Mouse (Mus musculus) erythroblast, embryonic 14.5 days (primary cell): ENCODE data around the gene Slc1a2. TPM values are rescaled to one million over a fixed set of nuclear protein-coding genes. Genes with fewer than 3 reads are reported as not detected.

Experiments used
- H3K27me3 ChIP-seq: 2 replicates; pipeline ENCODE4 v1.6.1; 2012; ENCODE audit warnings: inconsistent platforms; ENCODE audit not compliant: control insufficient read depth
- H3K36me3 ChIP-seq: 2 replicates; pipeline ENCODE4 v1.6.1; 2012; ENCODE audit warnings: mild to moderate bottlenecking, inconsistent platforms; ENCODE audit not compliant: control insufficient read depth
- H3K4me1 ChIP-seq: 2 replicates; pipeline ENCODE4 v1.6.1; 2012; ENCODE audit warnings: inconsistent platforms; ENCODE audit not compliant: control insufficient read depth
- H3K4me3 ChIP-seq: replicated peaks from 2 replicates; pipeline ENCODE3; 2012; ENCODE audit warnings: moderate library complexity, mild to moderate bottlenecking, inconsistent platforms
- H3K9me3 ChIP-seq: 2 replicates; pipeline ENCODE4 v1.6.1; 2012; ENCODE audit warnings: low read length, inconsistent platforms, mixed read lengths; ENCODE audit not compliant: control insufficient read depth
- GATA1 ChIP-seq: IDR thresholded peaks from 2 replicates; pipeline ENCODE4 v1.6.1; 2012; ENCODE audit warnings: low read length, inconsistent platforms, mixed read lengths
- TAL1 ChIP-seq: IDR thresholded peaks from 3 replicates; pipeline ENCODE4 v1.6.1; 2012; ENCODE audit warnings: low read length, inconsistent platforms, mixed read lengths
- polyA plus RNA-seq: library from polyadenylated mRNA; stranded (reverse); fragments of >175 nt; gene quantifications from 2 replicates; pipeline ENCODE4 v1.2.3, GENCODE M21; 2012

The Slc1a2 gene
- polyA plus RNA-seq, 1 experiment, result not detected

GRCm38 (mm10) chr2:102831547-102831946 lies 173.1 kb downstream of the Slc1a2 start:
- H3K9me3 ChIP-seq, result no peaks in the 10 kb centered on the region
- H3K4me1 ChIP-seq, result no peaks in the 10 kb centered on the region
- no peaks in the 10 kb centered on the region for H3K27me3 ChIP-seq
- TF ChIP-seq TAL1 (no peak), GATA1 (no peak)
- H3K36me3 ChIP-seq, result no peaks in the 10 kb centered on the region; the same call in none of the 2 replicates
- no peak overlapping the region for H3K4me3 ChIP-seq

- no peak for TF ChIP-seq GATA1
- no peak for TF ChIP-seq TAL1
- Histone ChIP-seq H3K4me3 (no peak overlapping the region), H3K4me1 (no peaks in the 10 kb centered on the region), H3K9me3 (no peaks in the 10 kb centered on the region), H3K36me3 (peaks cover 5% of the 10 kb centered on the region), H3K27me3 (no peaks in the 10 kb centered on the region)
Measured at GRCm38 (mm10) chr2:102838179-102838578, 179.7 kb downstream of the Slc1a2 start.

Other genes with a start within 250 kb of the Slc1a2 start
- 0.03 TPM in 1 of 2 replicates, not detected in the other for gene Fjx1, start 206.2 kb upstream of the Slc1a2 start, polyA plus RNA-seq
- gene Pamr1, start 108.6 kb upstream of the Slc1a2 start, polyA plus RNA-seq, result 0.03 TPM in 1 of 2 replicates, not detected in the other
- 0.08 and 0.09 TPM in 2 replicates for gene Cd44, start 243.0 kb downstream of the Slc1a2 start, polyA plus RNA-seq